Mouse (Mus musculus): ENCODE measurements around the gene Mest.

Gene Mest

DNA sequence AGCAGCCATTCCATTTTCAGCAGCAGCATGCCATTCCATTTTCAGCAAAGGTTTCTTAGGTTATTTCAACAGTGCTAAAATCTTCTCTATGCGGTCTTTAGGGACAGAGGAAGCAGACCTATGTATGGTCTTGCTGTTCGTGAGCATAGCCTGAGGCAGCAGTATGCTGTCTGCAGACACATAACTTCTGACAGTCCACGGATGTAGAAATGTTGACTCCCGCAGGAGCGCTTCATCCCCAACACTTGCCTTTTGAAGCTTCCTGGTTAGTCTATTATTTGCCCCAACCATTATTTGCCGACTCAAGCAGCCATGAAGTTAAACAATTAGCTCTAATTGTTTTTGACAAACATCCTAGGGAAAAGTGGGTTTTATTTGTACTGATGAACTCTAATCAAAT, 14.2 kb upstream of the Mest start:
- no peak for DNase-seq

DNA sequence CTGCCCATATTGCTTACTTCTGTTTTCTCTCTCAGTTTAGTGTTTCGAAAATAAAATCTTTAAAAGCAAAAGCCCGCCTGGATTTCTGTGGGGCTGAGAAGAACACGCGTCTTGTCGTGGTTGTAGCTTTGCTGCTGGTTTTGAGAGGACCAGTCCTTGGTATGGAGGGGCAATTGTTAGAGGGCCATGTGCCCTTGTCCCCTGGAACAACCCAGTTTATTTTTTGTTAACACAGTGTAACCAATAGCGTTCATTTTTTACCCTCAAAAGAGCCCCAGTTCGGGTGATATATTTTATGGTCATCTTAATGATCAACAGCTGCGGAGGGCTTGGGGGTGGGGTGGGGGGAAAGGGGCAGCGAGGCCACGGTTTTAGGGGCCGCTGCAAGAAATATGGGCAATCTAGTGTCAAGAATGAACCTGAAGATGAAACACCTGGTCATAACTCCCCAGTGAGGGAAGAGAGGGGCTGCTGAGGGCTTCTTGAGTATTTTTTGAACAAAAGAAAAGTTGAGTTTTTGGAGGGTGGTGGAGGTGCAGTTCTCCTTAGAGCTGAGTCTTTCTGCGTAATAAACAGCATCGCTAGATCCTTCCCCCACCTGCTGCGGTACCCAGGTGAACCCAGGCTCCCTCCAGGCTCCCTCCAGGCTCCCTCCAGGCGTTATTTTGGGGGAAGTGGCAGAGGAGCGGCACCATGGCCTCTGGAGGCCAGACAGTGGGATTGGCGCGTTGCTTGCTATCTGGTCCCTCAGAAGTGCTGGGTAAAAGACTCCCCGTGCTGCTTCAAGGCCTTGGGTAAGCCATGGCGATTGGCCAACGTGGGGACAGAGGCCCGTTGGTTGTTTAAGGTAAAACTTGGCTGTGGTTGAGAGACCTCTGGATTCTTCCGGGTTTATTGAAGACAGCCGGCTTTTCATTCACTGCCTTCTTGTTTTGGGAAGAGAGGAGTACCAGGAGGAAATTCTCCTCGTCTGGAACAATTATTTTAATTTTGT, 12.7 kb upstream of the Mest start:
- DNase-seq = no peak

DNA sequence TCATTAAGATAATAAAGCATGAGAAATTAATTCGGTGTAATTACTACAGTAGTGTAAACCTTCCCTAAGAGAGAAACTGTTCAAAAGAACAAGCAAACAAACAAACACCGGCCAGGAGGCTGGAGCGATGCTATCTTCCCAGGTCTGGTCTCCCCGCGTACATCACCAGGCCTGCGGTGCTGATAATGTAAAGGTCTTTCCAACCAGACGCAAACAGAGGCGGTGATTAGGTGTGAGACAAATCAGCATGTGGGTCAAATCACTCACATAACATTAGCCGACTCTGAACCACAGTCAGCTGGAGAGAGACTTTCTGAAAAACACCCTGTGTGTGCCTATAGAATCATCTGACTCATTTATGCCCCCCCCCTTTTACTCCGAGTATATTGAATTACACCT, 12.0 kb upstream of the Mest start:
- DNase-seq = no peak

DNA sequence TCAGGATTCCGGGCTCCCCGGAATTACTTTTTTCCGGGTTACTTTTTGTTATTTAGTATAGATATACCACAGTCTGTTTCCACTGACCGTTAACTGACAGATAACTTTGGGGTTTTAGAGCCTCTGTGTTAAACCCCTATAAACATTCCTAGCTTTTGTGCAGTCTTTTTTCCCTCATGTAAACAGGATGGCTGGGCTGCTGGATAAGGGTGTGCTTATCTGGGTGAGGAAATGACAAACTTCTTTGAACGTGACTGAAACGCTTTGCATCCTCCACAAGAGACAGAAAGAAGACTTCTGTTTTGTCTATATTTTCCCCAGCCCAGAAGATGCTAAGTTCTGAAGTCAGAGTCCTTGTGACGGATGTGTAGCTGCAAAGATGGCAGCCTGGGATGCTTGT, 10.9 kb upstream of the Mest start:
- no peak for DNase-seq

DNA sequence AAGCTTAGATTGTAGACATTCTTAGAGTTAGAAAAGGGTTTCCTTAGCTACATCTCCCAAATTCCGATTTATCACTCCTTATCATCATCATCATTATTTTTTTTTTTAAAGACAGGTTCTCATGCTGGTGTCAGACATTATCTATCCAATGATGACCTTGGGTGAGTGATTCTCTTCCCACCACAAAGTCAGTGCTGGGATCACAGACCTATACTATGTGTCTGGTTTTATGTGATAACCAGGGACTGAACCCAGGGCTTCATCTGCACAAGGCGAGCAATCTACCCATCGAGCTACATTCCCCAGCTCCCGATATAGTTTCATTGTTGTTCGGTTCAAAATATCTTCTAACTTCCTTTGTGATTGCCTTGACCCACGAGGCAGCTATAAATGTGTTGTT, 9.9 kb upstream of the Mest start:
- no peak for DNase-seq

DNA sequence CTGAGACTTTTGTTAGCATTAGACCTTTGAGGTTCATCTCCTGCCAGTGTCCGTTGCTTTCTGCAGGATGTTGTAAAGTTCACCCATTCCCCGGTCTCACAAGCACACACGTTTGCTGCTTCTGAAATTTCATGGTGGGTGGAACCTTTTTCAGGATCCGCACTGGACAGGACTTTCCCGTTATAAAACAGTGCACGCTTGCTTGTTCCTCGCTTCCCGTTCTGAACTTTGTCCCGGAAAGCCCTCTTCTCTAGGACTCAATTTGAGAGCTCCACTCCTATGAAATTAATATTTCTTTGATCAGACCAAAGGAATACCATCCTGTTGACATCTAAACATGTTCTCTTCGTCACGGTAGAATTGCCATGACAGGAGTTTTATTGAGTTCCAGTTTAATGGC, 9.5 kb upstream of the Mest start:
- no peak for DNase-seq

DNA sequence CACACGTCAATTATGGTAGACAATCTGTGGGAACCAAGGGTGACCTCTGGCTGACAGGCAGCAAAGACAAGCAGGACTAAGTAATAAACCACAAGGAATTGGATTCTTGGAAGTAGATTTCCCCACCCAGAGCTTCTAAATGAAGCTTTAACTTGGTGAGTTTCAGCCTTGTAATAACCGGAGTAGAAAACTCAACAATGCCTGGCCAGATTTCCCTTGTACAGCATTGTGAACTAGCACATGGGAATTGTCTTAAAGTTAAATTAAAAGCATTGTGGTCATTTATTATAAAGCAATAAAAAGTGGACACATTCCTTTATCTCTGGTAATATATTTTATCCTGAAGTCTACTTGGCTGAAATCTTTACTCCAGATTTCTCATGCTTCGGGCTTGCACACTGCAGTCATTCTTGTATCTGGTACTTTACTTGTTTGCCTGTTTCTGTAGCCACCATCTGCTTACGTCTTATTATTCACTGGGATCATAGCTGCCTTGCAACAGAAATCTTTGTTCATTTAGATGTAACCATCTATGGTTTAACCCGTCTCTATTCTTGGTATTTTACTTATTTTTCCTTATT, 8.4 kb upstream of the Mest start:
- no peak for DNase-seq

DNA sequence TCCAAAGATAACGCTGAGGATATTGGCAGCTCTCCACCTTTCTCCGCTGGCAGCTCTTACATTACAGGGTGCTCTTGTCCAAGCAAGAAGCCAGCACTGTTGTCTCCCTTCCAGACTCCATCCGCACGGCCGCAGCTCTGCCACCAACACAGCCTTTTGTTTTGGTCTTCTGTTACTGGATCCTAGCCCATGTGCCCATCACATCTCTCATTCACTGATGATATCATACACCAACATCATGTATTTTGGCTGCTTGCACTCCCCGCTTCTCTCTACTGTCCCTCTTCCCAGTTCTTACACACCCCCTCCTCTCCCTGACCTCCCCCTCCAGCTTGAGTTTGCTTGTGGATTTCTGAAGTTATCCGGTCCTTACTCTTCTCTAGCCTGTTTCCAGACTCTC, 6.6 kb upstream of the Mest start:
- no peak for DNase-seq

DNA sequence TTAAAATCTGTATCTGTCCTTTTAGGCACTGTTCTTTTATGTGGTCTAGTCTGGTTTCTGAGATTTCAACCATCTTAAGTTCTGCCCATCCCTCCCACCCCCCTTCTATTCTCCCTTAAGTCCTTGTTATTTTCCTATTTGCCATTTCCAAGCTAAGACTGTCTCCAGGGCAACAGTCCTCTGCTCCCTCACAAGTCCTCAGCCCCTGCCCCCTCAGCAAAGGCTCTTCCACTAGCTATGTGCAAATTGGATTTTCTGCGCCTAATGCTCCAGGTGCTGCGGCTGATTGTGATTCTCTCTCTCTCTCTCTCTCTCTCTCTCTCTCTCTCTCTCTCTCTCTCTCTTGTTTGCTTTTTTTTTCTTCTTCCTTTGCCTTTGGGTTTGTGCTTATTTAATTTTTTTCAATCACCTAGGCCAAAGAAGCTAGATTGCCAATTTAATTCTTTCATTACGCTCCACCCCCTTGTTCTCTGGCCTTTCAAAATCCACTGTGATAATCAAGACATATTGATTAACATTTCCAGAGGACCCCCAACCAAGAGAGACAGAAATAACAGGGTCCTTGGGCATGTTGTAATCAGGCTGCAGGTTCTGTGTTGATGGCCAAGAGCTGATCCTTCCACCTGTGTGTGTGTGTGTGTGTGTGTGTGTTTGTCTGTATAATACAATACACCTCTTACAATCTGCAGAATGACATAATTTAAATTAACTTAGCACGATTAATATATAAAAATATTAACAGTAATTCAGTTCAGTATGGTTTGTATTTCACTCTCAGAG, 772 bp upstream of the Mest start:
- no peak for DNase-seq

DNA sequence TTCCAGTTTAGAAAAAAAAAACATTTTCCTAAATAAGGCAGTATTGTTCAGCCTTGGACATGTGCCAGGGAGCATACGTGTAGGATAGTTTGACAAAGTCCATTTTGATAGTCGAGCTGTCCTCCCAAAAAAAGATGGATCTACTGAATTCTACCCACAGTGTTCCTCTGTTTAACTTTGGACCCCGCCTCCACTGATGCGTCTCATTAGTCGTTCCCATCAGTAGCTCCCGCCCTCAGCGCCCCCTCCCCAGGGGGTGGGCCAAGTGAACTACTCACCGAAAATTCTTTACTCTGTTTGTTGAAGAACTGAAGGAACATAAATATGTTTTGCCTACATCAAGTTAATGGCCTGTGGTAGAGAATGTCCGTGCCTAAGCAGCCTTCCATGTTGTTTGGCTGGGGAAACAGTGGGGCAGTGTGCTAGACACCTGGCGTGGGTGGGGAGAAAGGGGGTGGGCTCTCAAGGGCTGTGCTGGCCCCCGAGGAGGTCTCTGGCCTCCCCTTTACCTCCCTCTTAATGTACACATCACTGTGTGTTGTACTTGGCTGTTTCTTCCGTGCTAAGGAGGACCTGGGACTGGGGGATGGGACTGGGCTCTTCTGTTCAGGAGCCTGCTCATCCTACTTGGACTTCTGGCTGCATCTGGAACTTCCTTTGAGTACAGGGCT, 7.1 kb downstream of the Mest start:
- DNase-seq = no peak

DNA sequence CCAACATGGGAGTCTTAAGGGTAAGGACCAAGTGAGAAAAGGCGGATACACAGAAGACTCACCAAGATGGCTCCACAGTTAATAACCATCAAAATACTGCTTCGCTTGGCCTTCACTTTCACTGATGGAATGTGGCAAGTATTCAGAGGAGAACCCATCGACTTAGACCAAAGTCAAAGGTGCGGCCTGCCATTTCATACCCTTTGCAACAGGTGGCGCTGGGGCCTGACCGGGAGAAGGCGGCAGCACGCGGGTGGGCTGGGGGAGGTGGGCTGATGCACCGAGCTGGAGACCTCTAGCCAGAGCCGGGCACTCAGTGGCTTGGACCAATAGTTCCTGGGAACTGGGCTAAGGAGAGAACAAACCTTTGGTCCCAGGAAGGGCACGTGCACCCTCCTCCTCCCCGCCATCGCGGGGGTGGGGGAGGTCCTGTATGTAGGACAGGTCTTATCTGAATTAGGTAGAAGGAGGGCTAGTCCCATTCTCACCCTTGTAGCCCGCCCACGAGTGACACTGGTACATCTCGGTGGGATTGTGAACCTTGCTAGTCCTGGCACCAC, 9.3 kb downstream of the Mest start:
- DNase-seq = no peak

DNA sequence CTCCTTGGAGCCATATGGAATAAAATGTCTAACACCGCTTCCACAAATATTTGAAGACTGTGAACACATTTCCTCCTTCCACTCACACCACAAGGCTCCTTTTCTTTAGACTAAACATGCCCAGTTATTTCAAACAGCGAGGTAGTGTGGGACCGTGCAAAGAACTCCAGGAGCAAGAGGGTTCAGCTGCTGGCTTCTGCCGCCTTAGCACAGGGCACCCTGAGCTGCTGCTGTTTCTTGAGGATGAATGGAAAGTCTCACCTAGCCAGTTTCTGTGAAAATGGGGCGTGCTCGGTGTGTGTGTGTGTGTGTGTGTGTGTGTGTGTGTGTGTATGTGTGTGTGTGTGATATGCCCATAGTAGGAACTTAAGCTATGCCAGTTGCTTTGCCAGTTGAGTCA, 11.1 kb downstream of the Mest start:
- no peak for DNase-seq

DNA sequence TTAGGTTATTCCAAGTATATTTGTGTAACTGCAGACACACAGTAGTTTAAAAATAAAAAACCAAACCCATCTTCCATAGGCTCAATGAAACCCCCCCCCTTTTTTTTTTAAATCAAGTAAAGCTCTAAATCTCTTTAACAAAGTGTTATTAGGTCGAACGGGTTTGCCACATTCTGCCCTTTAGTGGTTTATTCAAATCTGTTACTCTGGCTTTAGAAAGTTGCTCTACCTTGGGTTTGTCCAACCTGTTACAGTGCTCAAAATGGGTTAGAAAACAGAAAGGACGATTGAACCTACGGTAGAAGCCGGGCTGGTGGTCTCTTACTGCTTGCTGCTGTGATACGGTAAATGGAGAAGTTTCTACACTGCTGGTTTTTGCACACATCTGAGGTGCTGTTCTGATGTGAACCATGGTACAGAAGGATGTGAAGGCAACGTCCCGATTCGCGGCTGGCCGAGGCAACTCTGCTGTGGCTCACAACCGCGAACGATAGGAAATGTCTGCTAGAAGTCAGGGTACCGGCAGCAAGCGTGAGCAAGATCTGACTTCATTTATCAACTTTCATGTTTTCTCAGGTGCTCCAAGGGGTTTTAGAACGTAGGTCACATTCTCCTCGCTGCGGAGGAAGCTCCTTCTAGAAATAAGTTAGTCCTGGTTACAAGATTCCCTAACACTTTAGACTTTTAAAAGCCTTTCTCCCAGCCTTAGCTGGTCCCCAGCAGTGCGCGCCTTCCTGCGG, 11.8 kb downstream of the Mest start:
- no peak for DNase-seq

DNA sequence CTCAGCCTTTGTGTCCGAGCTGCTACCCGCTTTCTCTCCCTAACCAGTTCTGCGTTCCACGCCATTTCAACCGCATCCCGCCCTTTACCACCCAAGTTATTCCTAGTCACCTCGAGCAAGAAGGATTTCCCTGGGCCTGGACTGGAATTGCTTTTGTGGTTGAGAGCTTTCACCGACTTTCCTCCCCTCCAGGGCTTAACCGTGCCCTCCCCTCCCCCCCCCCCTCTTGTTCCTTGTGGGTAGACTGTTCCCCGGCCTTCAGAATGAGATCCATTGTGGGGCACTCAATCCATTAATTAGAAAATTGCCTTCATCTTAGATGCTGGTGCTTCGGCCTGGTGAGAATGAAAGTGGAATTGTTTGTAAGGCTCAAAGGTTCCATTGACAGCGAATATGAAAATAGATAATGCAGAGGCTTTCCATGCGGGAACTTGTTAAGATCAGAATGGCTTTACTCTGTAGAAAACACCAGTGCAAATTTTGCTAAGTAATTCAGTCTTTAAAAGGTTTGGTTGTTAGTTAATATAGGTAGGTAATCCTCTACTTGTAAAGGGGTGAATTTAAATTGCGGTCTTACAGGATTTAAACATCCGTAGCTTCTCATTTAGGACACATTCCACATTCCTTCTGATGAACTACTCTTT, 12.5 kb downstream of the Mest start:
- DNase-seq = no peak

DNA sequence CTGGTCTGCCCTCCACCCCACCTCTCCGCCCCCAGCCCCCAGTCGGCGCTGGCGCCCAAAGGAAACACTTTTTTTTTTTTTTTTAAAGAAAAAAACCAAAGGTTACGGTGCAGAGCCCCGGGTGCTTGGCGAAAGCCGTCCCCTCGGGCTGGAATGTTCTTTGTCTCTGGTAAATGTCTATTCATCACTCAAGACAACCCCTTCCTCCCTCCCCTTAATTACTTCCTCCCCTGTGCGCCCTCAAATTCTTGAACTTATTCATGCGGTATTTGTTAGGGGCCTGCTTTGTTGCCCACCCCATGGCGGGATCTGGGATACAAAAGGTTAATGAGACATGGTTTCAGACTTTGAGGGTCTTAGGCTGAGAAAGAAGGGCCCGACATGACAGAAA, 13.0 kb downstream of the Mest start:
- no peak for DNase-seq

DNA sequence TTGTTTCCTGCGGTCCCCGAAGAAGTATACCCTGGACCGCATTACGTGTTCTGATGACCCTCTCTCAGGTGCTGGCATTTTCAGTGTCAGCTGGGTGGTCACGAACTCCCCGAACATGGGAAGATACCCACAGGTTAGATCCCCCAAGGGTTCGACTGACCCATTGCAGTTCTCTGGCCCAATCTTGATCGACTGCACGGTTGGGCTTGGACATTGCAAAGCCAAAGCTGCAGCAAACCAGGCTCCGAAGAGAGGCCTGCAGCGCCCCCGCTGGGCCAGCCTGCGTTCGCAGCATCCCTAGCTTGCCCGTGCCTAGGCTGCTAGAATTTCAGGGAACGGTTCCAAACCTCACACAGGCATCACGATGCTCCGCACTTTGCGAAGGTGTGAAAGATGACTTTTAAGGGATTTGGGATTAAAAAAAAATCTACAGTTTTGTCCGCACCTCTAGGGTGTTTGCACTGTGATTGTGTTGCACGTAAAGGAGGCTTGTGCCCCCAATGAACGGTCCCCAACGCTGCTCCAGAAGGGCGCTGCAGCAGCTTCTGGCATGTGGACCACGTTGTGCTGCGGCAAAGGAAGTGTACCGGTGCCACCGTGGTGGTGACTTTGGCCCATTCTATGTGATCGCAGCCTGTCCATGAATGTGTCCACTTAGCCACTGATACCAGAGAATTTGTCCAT, 13.7 kb downstream of the Mest start:
- no peak for DNase-seq

DNA sequence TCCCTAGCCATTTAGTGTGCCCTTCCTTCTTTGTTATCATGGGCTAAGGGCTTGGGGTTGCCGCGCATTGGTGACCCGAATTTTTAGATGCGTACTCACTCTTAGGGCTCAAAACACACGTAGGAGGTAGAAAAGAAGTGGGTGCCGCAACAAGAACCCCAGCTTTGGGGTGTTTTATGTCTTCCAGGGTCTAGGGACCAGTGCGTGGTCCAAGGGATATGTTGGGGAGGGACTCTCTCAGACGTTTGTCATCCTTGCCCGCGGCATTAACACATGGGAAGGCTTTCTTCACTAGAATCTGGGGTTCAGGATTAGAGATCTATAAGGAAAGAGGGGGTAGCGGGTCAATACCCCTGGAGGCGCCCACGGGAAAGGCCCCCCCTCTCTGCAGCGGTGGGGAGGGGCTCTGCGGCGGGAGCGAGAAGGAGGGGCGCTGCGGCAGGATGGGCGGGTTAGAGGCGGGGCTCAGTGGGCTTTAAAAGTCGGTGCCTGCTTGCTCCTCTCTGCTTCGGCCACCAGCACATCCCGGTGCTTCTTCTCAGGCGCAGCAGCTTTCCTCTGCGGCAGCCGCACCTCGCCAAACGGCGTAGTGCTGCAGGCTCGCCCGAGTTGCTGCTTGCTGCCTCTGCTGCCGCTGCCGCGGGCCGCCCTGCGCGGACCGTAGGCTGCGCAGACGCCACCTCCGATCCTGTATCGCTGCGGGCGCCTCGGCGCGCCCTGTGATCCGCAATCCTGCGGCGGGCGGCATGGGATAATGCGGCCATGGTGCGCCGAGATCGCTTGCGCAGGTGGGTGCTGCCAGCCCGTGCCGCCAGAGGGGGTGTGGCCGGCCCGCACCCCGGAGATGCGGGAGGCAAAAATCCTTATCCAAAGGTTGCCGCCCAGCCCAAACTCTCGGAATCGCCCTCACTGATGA, 14.5 kb downstream of the Mest start:
- no peak for DNase-seq

DNA sequence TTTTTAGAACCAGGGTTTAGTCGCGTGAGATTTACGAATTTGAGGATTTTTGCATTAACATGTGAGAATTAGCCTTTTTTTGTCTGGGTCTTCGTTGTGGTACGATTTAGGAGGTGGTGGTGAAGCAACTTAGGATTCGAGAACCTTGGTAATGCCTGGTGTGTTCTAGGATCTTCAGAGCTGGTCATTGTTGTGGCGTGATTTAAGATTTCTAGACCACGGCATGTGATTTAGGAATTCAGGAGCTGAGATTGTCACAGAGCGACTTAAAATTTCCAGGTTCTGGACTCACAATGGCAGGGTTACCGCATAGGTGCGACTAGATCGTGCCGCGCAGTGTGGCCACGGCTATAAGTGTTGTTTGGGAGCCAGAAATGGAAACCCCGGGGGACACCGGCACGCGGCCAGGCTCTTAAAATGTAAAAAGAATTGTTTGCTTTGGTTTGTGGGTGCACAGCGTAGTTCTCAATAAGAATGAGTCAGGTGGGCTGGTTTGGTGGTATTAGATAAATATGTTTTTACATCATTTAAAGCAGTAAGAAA, 15.2 kb downstream of the Mest start:
- no peak for DNase-seq

DNA sequence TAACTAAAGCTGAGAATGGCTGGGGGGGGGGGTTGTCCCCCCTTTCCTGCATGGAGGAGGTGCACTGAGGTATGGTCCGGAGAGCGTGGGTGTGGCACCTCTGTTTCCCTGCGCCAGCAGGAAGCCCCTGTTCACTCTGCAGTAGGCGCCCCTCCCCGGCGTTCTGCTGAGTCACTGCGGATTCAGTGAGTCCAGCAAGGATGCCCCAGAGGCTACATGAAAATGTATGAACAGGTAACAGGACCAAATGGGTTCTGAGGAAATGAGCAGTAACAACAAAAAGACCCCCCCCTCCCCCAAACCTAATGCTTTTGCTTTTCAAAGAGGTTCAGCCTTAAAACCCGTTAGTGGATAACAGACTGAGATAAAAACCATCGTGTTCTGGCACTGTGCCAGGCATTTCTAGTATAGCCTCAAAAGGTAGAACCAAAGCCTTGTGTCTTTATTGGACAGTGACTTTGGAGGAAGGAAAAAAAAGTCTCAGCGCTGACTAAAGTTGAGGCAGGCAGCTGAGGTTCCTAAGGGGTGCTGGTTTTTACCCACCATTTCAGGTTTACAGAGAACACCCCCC, 15.9 kb downstream of the Mest start:
- DNase-seq = no peak
